Mouse (Mus musculus): ENCODE measurements around the gene Gm49384. TPM values are rescaled to one million over a fixed set of nuclear protein-coding genes. Genes with fewer than 3 reads are reported as not detected.
"Not testable (repeated sequence)": the region's sequence is repeated elsewhere in the genome, so short reads cannot be mapped to it uniquely, and the experiment has no call there.

Gene Gm49384
- polyA plus RNA-seq, 1 experiment from 2014 or later: 51.4 TPM

GRCm38 (mm10) chr12:69177526-69177925, 26.5 kb downstream of the Gm49384 start:
- 87% methylated on average over 3 of the region's 3 CpGs for WGBS
- peaks cover 90% of the 10 kb centered on the region for H3K36me3 ChIP-seq
- no peak for DNase-seq (ENCODE audit: low spot score)

DNA sequence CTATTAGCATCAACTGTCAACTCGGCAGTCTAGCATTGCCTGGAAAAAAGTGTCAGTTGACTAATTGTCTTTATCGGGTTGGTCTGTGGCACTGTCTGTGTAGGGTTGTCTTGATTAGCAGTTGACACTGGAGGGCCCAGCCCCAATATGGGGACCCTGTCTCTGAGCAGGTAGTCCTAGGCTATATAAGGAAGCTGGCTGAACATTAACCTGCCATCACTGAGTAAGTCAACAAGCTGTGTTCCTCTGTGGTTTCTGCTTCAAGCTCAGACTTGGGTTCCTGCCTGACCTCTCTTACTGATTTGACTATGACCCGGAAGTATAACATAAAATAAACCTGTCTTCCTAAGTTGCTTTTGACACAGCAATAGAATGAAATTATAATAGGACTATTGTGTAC, 28.1 kb downstream of the Gm49384 start:
- no peak overlapping the region for H3K4me3 ChIP-seq
- 95% methylated on average over 3 of the region's 3 CpGs for WGBS
- H3K9me3 ChIP-seq (replicated peaks): no peaks in the 10 kb centered on the region
- H3K36me3 ChIP-seq: peaks cover 82% of the 10 kb centered on the region
- no peak for DNase-seq (ENCODE audit: low spot score)
- H3K27me3 ChIP-seq (ENCODE audit: low read depth, poor library complexity, severe bottlenecking): no peaks in the 10 kb centered on the region
- no peak overlapping the region for H3K27ac ChIP-seq (replicated peaks)
- H3K4me1 ChIP-seq: no peaks in the 10 kb centered on the region

More at GRCm38 (mm10) chr12:69177526-69177925, 26.5 kb downstream of the Gm49384 start:
- H3K4me1 ChIP-seq: no peaks in the 10 kb centered on the region
- H3K27ac ChIP-seq (replicated peaks): no peak overlapping the region
- no peaks in the 10 kb centered on the region for H3K27me3 ChIP-seq (ENCODE audit: low read depth, poor library complexity, severe bottlenecking)
- no peak overlapping the region for H3K4me3 ChIP-seq
- H3K9me3 ChIP-seq (replicated peaks): no peaks in the 10 kb centered on the region

DNA sequence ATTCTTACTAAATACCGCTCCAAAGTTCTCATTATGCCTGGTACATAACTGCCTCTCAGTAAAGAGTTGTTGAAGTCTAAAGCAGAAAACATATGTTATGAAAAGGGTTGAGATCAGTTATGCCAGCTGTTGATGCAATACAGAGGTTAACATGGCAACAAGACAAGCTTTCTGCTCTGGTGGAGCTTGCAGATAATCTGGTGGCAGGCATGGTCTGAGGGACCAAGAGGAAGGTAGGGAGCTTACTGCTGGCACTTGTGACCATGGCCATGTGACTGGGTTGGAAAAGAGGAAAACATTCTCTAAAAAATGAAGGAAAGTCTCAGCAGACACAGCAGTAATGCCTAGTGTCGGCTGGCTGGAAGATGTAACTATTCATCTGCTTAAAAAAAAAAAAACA, 32.8 kb downstream of the Gm49384 start:
- DNase-seq (ENCODE audit: low spot score): no peak
- Histone ChIP-seq H3K36me3 (peaks cover 45% of the 10 kb centered on the region), H3K9me3 (replicated peaks) (no peaks in the 10 kb centered on the region), H3K4me1 (peaks cover 22% of the 10 kb centered on the region), H3K27ac (replicated peaks) (no peak overlapping the region), H3K4me3 (no peak overlapping the region), H3K27me3 (ENCODE audit: low read depth, poor library complexity, severe bottlenecking) (no peaks in the 10 kb centered on the region)
- WGBS: 94% methylated on average over 2 of the region's 2 CpGs

- Histone ChIP-seq H3K4me1 (peaks cover 22% of the 10 kb centered on the region), H3K9me3 (replicated peaks) (no peaks in the 10 kb centered on the region)
Observed at GRCm38 (mm10) chr12:69168461-69169106, 35.5 kb downstream of the Gm49384 start, which contains the start of gene Lrr1. Lrr1 (plus strand) TSS chr12:69168814.

GRCm38 (mm10) chr12:69167656-69168460, 36.2 kb downstream of the Gm49384 start:
- Histone ChIP-seq H3K27me3 (ENCODE audit: low read depth, poor library complexity, severe bottlenecking) (no peaks in the 10 kb centered on the region), H3K4me1 (peaks cover 22% of the 10 kb centered on the region), H3K27ac (replicated peaks) (peak overlapping the region; percentile 99)

More at GRCm38 (mm10) chr12:69168461-69169106, 35.5 kb downstream of the Gm49384 start, which contains the start of gene Lrr1:
- WGBS: under 1% methylated on average over 40 of the region's 40 CpGs
- Histone ChIP-seq H3K36me3 (peaks cover 18% of the 10 kb centered on the region), H3K4me3 (peak within 1 kb of the TSS; percentile 93), H3K27me3 (ENCODE audit: low read depth, poor library complexity, severe bottlenecking) (no peaks in the 10 kb centered on the region), H3K27ac (replicated peaks) (peak within 1 kb of the TSS; percentile 99)
- DNase-seq (ENCODE audit: low spot score): peak; percentile 87

DNA sequence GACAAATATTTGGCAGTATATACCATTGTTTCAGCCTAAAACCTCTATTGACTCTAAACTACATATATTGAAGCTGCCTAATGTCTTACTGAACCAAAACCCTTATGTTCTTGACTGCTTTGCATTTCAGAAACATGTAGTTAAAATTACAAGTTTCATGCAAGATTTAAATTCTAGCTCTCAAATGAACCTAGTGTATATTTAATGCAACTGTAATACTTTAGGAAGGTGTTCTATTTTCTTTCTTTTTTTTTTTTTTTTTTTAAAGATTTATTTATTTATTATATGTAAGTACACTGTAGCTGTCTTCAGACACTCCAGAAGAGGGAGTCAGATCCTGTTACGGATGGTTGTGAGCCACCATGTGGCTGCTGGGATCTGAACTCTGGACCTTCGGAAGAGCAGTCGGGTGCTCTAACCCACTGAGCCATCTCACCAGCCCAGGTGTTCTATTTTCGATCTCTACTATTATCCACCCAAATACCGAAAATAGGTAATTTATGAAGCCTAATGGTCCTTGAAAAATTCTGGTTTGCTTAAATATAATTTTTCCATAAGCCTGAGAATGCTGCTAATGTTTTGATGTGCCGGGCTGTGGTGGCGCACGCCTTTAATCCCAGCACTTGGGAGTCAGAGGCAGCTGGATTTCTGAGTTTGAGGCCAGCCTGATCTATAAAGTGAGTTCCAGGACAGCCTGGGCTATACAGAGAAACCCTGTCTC, 37.0 kb downstream of the Gm49384 start:
- H3K4me1 ChIP-seq: peaks cover 22% of the 10 kb centered on the region
- not testable (repeated sequence) for H3K36me3 ChIP-seq; H3K4me3 ChIP-seq; H3K27me3 ChIP-seq (ENCODE audit: low read depth, poor library complexity, severe bottlenecking); DNase-seq (ENCODE audit: low spot score); H3K9me3 ChIP-seq (replicated peaks); H3K27ac ChIP-seq (replicated peaks)
- WGBS: 70% methylated on average over 8 of the region's 8 CpGs

More at GRCm38 (mm10) chr12:69167656-69168460, 36.2 kb downstream of the Gm49384 start:
- WGBS: 7% methylated on average over 18 of the region's 18 CpGs
- peaks cover 11% of the 10 kb centered on the region for H3K36me3 ChIP-seq
- H3K4me3 ChIP-seq: peak overlapping the region; percentile 93
- DNase-seq (ENCODE audit: low spot score): no peak
- H3K9me3 ChIP-seq (replicated peaks): no peaks in the 10 kb centered on the region

DNA sequence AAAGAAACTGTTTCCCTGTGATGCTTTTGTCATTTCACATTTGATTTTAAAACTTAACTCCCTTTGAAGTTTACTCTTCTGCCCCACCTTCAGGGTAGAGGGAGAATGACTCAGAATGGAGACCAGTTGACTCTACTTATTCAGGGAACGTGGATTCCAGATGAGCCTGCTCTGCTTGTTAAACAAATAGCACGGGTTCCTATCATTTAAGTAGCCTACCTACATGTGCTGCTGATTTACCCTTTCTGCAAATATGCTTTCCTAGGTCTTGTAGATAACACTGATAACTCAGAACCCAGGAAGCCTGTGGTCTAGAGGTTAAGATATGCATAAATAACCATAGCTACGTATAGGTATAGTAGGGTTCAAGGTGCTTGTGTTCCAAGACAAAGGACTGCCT, 39.2 kb downstream of the Gm49384 start:
- no peak for DNase-seq (ENCODE audit: low spot score)
- no peak overlapping the region for H3K27ac ChIP-seq (replicated peaks)
- no peaks in the 10 kb centered on the region for H3K9me3 ChIP-seq (replicated peaks)
- H3K36me3 ChIP-seq: no peaks in the 10 kb centered on the region
- H3K27me3 ChIP-seq (ENCODE audit: low read depth, poor library complexity, severe bottlenecking): no peaks in the 10 kb centered on the region
- 56% methylated on average over 3 of the region's 3 CpGs for WGBS
- H3K4me3 ChIP-seq: no peak overlapping the region
- peaks cover 18% of the 10 kb centered on the region for H3K4me1 ChIP-seq

- H3K36me3 ChIP-seq; DNase-seq (ENCODE audit: low spot score); H3K4me1 ChIP-seq; H3K27ac ChIP-seq (replicated peaks); H3K4me3 ChIP-seq; H3K9me3 ChIP-seq (replicated peaks); H3K27me3 ChIP-seq (ENCODE audit: low read depth, poor library complexity, severe bottlenecking): not testable (repeated sequence)
- 91% methylated on average over 4 of the region's 4 CpGs for WGBS
Observed at GRCm38 (mm10) chr12:69163586-69163985, 40.5 kb downstream of the Gm49384 start.

DNA sequence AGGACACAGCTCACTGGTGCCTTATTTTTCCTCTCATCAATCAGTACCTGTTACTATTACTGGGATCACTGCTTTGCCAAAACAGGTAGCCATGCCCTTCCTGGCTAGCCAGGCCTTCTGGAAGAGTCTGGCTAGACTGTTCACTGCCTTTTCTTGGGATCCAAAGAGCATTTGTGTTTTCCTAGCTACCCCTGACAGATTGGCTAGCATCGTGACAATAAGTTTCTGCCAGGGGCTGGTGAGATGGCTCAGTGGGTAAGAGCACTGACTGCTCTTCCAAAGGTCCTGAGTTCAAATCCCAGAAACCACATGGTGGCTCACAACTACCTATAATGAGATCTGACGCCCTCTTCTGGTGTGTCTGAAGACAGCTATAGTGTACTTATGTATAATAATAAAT, 43.4 kb downstream of the Gm49384 start:
- not testable (repeated sequence) for H3K27ac ChIP-seq (replicated peaks); H3K27me3 ChIP-seq (ENCODE audit: low read depth, poor library complexity, severe bottlenecking); DNase-seq (ENCODE audit: low spot score); H3K4me3 ChIP-seq; H3K4me1 ChIP-seq; H3K9me3 ChIP-seq (replicated peaks)
- WGBS: 79% methylated on average over 2 of the region's 2 CpGs
- H3K36me3 ChIP-seq: peaks cover 23% of the 10 kb centered on the region

DNA sequence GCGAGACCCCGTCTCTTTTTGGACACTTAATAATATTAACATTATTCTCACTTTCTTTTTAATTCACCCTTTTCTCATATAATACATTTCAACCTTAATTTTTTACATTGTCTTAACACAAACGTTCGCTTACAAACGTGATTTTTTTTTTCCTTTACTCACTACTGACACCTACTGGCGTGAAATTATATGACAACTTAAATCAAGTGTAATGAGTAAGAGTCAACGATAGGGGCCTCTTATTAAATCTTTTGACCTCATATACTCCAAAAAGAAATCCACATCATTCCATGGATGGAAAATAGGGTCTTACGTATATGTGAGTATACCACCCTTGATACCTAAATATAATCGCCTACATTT, 44.5 kb downstream of the Gm49384 start:
- peak; percentile 39 for DNase-seq (ENCODE audit: low spot score)
- Histone ChIP-seq H3K27ac (replicated peaks) (no peak overlapping the region), H3K4me3 (peak overlapping the region; percentile 28), H3K4me1 (peaks cover 5% of the 10 kb centered on the region), H3K27me3 (ENCODE audit: low read depth, poor library complexity, severe bottlenecking) (no peaks in the 10 kb centered on the region), H3K36me3 (peaks cover 29% of the 10 kb centered on the region), H3K9me3 (replicated peaks) (no peaks in the 10 kb centered on the region)
- 7% methylated on average over 9 of the region's 9 CpGs for WGBS

DNA sequence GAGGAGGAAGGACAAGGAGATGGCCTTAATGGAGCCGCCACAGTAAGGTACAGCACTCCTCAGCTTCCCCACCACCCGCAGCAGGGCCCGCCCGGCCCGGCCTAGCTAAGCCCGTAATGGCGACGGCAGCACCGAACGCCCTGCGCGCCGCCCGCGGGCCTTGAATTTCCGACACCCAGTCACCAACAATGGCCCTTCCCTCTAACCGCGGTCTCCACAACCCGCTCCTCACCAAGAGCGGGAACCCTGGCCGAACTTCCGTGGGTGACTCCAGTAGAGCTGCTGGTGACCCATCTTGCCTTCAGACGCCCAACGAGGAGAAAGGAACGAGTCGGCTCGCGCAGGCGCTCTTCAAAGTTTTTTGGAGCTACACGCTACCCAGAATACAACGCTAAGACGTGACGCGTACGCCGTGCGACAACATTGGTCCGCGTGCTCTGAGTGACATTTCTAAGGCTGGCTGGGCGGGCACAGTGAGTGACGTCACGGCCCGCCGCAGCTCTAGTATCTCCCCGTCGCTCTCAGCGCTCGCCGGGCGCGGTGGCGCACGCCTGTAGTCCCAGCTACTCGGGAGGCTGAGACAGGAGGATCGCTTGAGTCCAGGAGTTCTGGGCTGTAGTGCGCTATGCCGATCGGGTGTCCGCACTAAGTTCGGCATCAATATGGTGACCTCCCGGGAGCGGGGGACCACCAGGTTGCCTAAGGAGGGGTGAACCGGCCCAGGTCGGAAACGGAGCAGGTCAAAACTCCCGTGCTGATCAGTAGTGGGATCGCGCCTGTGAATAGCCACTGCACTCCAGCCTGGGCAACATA, 45.1 kb downstream of the Gm49384 start, which contains the start of gene Rps29:
TSS of gene Rps29 (minus strand) at position 422 of the 813 bp plus-strand sequence.
- DNase-seq (ENCODE audit: low spot score): peak; percentile 99
- not testable (repeated sequence) for H3K27me3 ChIP-seq (ENCODE audit: low read depth, poor library complexity, severe bottlenecking); H3K9me3 ChIP-seq (replicated peaks); H3K4me1 ChIP-seq
- peak within 1 kb of the TSS; percentile 83 for H3K4me3 ChIP-seq
- H3K27ac ChIP-seq (replicated peaks): peak within 1 kb of the TSS; percentile 97
- peaks cover 29% of the 10 kb centered on the region for H3K36me3 ChIP-seq
- under 1% methylated on average over 59 of the region's 68 CpGs for WGBS

DNA sequence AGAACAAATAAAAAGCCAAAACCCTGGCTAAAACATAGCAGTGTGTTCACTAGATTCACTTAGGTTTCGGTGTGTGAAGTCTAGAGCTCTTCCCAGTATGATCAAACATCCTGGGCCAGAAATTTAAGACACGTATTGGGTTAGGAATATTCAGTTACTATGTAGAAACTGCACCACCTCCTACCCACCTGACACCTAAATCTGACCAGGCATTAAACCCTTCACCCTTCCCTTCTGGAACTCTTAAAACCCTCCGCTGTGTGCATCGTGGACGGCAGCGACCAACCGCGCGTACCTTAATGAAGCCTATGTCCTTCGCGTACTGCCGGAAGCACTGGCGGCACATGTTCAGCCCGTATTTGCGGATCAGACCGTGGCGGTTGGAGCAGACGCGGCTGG, 45.7 kb downstream of the Gm49384 start:
- Histone ChIP-seq H3K4me1 (peaks cover 5% of the 10 kb centered on the region), H3K27ac (replicated peaks) (peak overlapping the region; percentile 97), H3K27me3 (ENCODE audit: low read depth, poor library complexity, severe bottlenecking) (no peaks in the 10 kb centered on the region), H3K36me3 (peaks cover 29% of the 10 kb centered on the region), H3K9me3 (replicated peaks) (no peaks in the 10 kb centered on the region), H3K4me3 (peak overlapping the region; percentile 83)
- DNase-seq (ENCODE audit: low spot score): no peak
- WGBS: 2% methylated on average over 19 of the region's 19 CpGs

Measured in midbrain, embryonic 10.5 days (tissue).